Mouse (Mus musculus) embryonic facial prominence, embryonic 14.5 days (tissue): ENCODE data around the gene Actn2. TPM values are rescaled to one million over a fixed set of nuclear protein-coding genes. Genes with fewer than 3 reads are reported as not detected.

Source experiments
- ATAC-seq: fragments of 200-750 bp; cut with Nextera tagmentation; 2 replicates; pipeline ENCODE4 v1.8.0; 2017; ENCODE audit warnings: low read depth, moderate number of reproducible peaks, moderate TSS enrichment
- DNase-seq: peaks from one replicate; pipeline ENCODE4 v3.0.0-alpha.2; 2015; ENCODE audit warnings: low spot score
- H3K27ac ChIP-seq: fragments of 300-500 bp; sonication (generic); replicated peaks from 2 replicates; pipeline ENCODE4 v1.5.1; 2014; ENCODE audit warnings: low read depth, mild to moderate bottlenecking, low read length, moderate library complexity
- H3K27me3 ChIP-seq: fragments of 300-500 bp; sonication (generic); replicated peaks from 2 replicates; pipeline ENCODE4 v1.6.1; 2014; ENCODE audit warnings: low read length; ENCODE audit not compliant: control insufficient read depth, insufficient read depth
- H3K36me3 ChIP-seq: fragments of 300-500 bp; sonication (generic); 2 replicates; pipeline ENCODE4 v1.6.1; 2014; ENCODE audit warnings: low read length, mixed read lengths; ENCODE audit not compliant: control insufficient read depth, insufficient read depth
- H3K4me1 ChIP-seq: fragments of 300-500 bp; sonication (generic); 2 replicates; pipeline ENCODE4 v1.6.1; 2014; ENCODE audit warnings: antibody characterized with exemption, low read length; ENCODE audit not compliant: control insufficient read depth, insufficient read depth
- H3K4me2 ChIP-seq: fragments of 300-500 bp; sonication (generic); 2 replicates; pipeline ENCODE4 v1.6.1; 2014; ENCODE audit warnings: low read depth, mild to moderate bottlenecking, low read length, moderate library complexity, mixed read lengths
- H3K4me3 ChIP-seq: fragments of 300-500 bp; sonication (generic); 2 replicates; pipeline ENCODE4 v1.5.1; 2014; ENCODE audit warnings: low read depth, mild to moderate bottlenecking, low read length
- H3K9ac ChIP-seq: fragments of 300-500 bp; sonication (generic); 2 replicates; pipeline ENCODE4 v1.6.1; 2014; ENCODE audit warnings: low read depth, mild to moderate bottlenecking, low read length, moderate library complexity, mixed read lengths
- H3K9me3 ChIP-seq: fragments of 300-500 bp; sonication (generic); 2 replicates; pipeline ENCODE4 v1.6.1; 2016; ENCODE audit warnings: low read length; ENCODE audit not compliant: control insufficient read depth
- WGBS: fragments of 180-500 bp; shearing (Covaris S2); extraction: QIAGEN DNeasy Blood & Tissue Kit; methylation state at CpG from one replicate; pipeline ENCODE4 v1.1.7; 2014; 5-methylcytosine and 5-hydroxymethylcytosine counted together
- polyA plus RNA-seq: library from polyadenylated mRNA; unstranded; fragments of >200 nt; fragmentation: Nextera tagmentation; extraction: Ambion mirVana; gene quantifications from 2 replicates; pipeline ENCODE4 v1.2.1, GENCODE M21; 2014

The Actn2 gene
- 358 and 490 TPM in 2 replicates for polyA plus RNA-seq

DNA sequence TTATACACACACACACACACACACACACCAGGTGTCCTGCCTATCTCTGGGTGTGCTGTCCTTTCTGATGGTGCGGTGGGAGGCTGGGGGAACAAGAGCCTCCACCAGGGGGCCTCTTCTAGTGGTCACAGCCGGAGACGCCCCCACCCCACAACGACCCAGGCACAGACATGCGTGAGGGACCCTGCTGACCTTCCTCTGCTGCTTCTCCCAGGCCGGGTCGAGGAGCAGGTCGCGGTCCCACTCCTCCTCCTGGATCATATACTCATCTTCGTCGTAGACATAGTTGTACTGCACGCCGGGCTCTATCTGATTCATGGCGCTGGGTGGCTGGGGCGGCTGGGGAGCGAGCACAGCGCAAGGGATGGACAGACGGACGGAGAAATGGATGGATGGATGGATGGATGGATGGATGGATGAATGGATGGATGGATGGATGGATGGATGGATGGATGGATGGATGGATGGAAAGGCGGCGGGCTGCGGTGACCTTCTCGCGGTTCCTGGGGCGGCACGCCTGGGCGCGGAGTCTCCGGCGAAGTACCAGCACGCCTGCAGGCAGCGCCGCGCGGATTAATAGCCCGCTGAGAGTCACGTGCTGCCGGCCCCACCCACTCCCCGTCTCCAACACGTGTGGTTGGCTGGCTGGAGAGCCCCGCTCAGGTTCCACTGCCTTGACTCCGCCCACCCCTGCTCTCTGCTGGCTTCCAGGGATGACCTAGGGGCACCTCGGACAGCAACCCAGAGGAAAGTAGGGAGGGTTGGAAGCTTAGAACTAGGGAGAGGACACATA is at the start of gene Actn2:
Actn2 (minus strand) TSS at position 578 of the 793 bp plus-strand sequence.
- peak; percentile 98 for ATAC-seq
- peak within 1 kb of the TSS; percentile 76 for H3K4me2 ChIP-seq
- 1% methylated on average over 27 of the region's 43 CpGs for WGBS
- H3K9me3 ChIP-seq, result no peaks in the 10 kb centered on the region
- 0 out of 2 replicates have a peak, but pooled peaks cover 3% of the 10 kb centered on the region for H3K27me3 ChIP-seq
- peak; percentile 94 for DNase-seq
- H3K9ac ChIP-seq, result peak within 1 kb of the TSS; percentile 58
- peaks cover 6% of the 10 kb centered on the region; the same call in 1 of the 2 replicates for H3K4me1 ChIP-seq
- peak within 1 kb of the TSS; percentile 39 for H3K4me3 ChIP-seq
- H3K36me3 ChIP-seq, result no peaks in the 10 kb centered on the region
- H3K27ac ChIP-seq, result no peak within 1 kb of the TSS

- ATAC-seq, result no peak
- Histone ChIP-seq H3K4me3 (no peak overlapping the region), H3K27me3 (no peaks in the 10 kb centered on the region), H3K4me1 (no peaks in the 10 kb centered on the region), H3K27ac (no peak overlapping the region), H3K9me3 (no peaks in the 10 kb centered on the region), H3K4me2 (no peak overlapping the region), H3K9ac (no peak overlapping the region), H3K36me3 (no peaks in the 10 kb centered on the region)
- DNase-seq, result peak; percentile 71
These were observed 45.7 kb upstream of the Actn2 start for GRCm38 (mm10) chr13:12386286-12386685.

GRCm38 (mm10) chr13:12384796-12385195 is 44.2 kb upstream of the Actn2 start:
- H3K4me2 ChIP-seq, result no peak overlapping the region
- H3K36me3 ChIP-seq, result no peaks in the 10 kb centered on the region
- no peak overlapping the region for H3K27ac ChIP-seq
- DNase-seq (peak; percentile 45), ATAC-seq (0 out of 2 replicates have a peak, but pooled peaks have one; percentile 62)
- no peaks in the 10 kb centered on the region for H3K4me1 ChIP-seq
- H3K9ac ChIP-seq, result no peak overlapping the region
- H3K9me3 ChIP-seq, result no peaks in the 10 kb centered on the region
- H3K27me3 ChIP-seq, result no peaks in the 10 kb centered on the region
- no peak overlapping the region for H3K4me3 ChIP-seq

GRCm38 (mm10) chr13:12376778-12377177 is 36.2 kb upstream of the Actn2 start:
- H3K27ac ChIP-seq, result no peak overlapping the region
- H3K9ac ChIP-seq, result no peak overlapping the region
- DNase-seq (no peak), ATAC-seq (no peak)
- H3K36me3 ChIP-seq, result no peaks in the 10 kb centered on the region
- H3K4me2 ChIP-seq, result no peak overlapping the region
- H3K4me3 ChIP-seq, result no peak overlapping the region
- WGBS, result 23% methylated on average over 1 of the region's 1 CpGs
- H3K27me3 ChIP-seq, result no peaks in the 10 kb centered on the region
- no peaks in the 10 kb centered on the region for H3K4me1 ChIP-seq
- no peaks in the 10 kb centered on the region for H3K9me3 ChIP-seq

GRCm38 (mm10) chr13:12372755-12373154 is 32.2 kb upstream of the Actn2 start:
- H3K9me3 ChIP-seq, result no peaks in the 10 kb centered on the region
- H3K27ac ChIP-seq, result no peak overlapping the region
- H3K4me3 ChIP-seq, result no peak overlapping the region
- H3K4me1 ChIP-seq, result no peaks in the 10 kb centered on the region
- no peaks in the 10 kb centered on the region for H3K36me3 ChIP-seq
- DNase-seq, result no peak
- H3K4me2 ChIP-seq, result no peak overlapping the region
- no peaks in the 10 kb centered on the region for H3K27me3 ChIP-seq
- no peak overlapping the region for H3K9ac ChIP-seq
- 85% methylated on average over 3 of the region's 3 CpGs for WGBS
- no peak for ATAC-seq

DNA sequence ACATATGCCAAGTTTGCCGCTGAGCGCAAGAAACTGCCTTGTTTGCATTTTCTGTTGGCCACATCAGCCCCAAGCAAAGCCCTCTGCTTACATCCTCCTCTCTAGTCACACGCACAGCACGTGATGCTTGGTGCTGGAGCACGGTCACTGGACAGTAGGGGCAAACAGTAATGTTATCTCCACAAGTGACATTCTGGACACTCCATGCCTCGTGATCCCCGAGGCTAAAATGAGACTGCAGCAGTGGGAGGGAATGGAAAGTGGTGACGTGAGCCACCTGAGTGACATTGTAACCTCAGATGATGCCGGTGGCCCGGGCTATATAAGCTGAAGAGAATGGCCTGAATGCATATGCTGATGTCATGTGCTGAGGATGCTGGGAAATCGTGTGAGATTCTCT is 29.4 kb upstream of the Actn2 start:
- no peak overlapping the region for H3K27ac ChIP-seq
- H3K27me3 ChIP-seq, result no peaks in the 10 kb centered on the region
- no peak overlapping the region for H3K4me3 ChIP-seq
- no peaks in the 10 kb centered on the region for H3K4me1 ChIP-seq
- no peaks in the 10 kb centered on the region for H3K36me3 ChIP-seq
- H3K9me3 ChIP-seq, result no peaks in the 10 kb centered on the region
- no peak for ATAC-seq
- no peak for DNase-seq
- H3K9ac ChIP-seq, result no peak overlapping the region
- no peak overlapping the region for H3K4me2 ChIP-seq
- WGBS, result 84% methylated on average over 11 of the region's 11 CpGs

GRCm38 (mm10) chr13:12369041-12369621 is 28.6 kb upstream of the Actn2 start:
- no peaks in the 10 kb centered on the region for H3K36me3 ChIP-seq
- H3K9ac ChIP-seq, result no peak overlapping the region
- no peak overlapping the region for H3K4me3 ChIP-seq
- no peaks in the 10 kb centered on the region for H3K9me3 ChIP-seq
- no peaks in the 10 kb centered on the region for H3K4me1 ChIP-seq
- peak; percentile 86; the same call in 1 of the 2 replicates for ATAC-seq
- no peaks in the 10 kb centered on the region for H3K27me3 ChIP-seq
- DNase-seq, result peak; percentile 69
- no peak overlapping the region for H3K4me2 ChIP-seq
- 56% methylated on average over 8 of the region's 8 CpGs for WGBS
- no peak overlapping the region for H3K27ac ChIP-seq

GRCm38 (mm10) chr13:12361486-12361885 is 20.9 kb upstream of the Actn2 start:
- no peak overlapping the region for H3K4me2 ChIP-seq
- no peak overlapping the region for H3K9ac ChIP-seq
- 71% methylated on average over 4 of the region's 4 CpGs for WGBS

More at GRCm38 (mm10) chr13:12361486-12361885, 20.9 kb upstream of the Actn2 start:
- Histone ChIP-seq H3K4me3 (no peak overlapping the region), H3K4me1 (no peaks in the 10 kb centered on the region), H3K9me3 (no peaks in the 10 kb centered on the region), H3K36me3 (no peaks in the 10 kb centered on the region), H3K27ac (no peak overlapping the region), H3K27me3 (no peaks in the 10 kb centered on the region)
- ATAC-seq (peak; percentile 57; the same call in 1 of the 2 replicates), DNase-seq (peak; percentile 11)
